Mouse (Mus musculus) hindbrain, embryonic 12.5 days (tissue): ENCODE results near the gene Sorcs2. TPM values are rescaled to one million over a fixed set of nuclear protein-coding genes. Genes with fewer than 3 reads are reported as not detected.

ENCODE experiments used
- ATAC-seq: fragments of 200-750 bp; cut with Nextera tagmentation; 2 replicates; pipeline ENCODE4 v1.8.0; 2017; ENCODE audit warnings: moderate TSS enrichment; ENCODE audit not compliant: low FRiP score
- H3K27ac ChIP-seq: fragments of 300-500 bp; sonication (generic); 2 replicates; pipeline ENCODE4 v1.5.1; 2016; ENCODE audit warnings: mild to moderate bottlenecking
- H3K27me3 ChIP-seq: fragments of 300-500 bp; sonication (generic); 2 replicates; pipeline ENCODE4 v1.6.1; 2016; ENCODE audit warnings: mild to moderate bottlenecking
- H3K36me3 ChIP-seq: fragments of 300-500 bp; sonication (generic); 2 replicates; pipeline ENCODE4 v1.6.1; 2016; ENCODE audit warnings: mild to moderate bottlenecking
- H3K4me1 ChIP-seq: fragments of 300-500 bp; sonication (generic); 2 replicates; pipeline ENCODE4 v1.6.1; 2016
- H3K4me2 ChIP-seq: fragments of 300-500 bp; sonication (generic); replicated peaks from 2 replicates; pipeline ENCODE4 v1.6.1; 2016; ENCODE audit warnings: mild to moderate bottlenecking
- H3K4me3 ChIP-seq: fragments of 300-500 bp; sonication (generic); 2 replicates; pipeline ENCODE4 v1.5.1; 2016; ENCODE audit warnings: mild to moderate bottlenecking
- H3K9ac ChIP-seq: fragments of 300-500 bp; sonication (generic); 2 replicates; pipeline ENCODE4 v1.6.1; 2016; ENCODE audit warnings: mild to moderate bottlenecking, moderate library complexity
- H3K9me3 ChIP-seq: fragments of 300-500 bp; sonication (generic); replicated peaks from 2 replicates; pipeline ENCODE4 v1.6.1; 2016; ENCODE audit warnings: mild to moderate bottlenecking
- WGBS: fragments of 180-500 bp; shearing (Covaris S2); methylation state at CpG from one replicate; pipeline ENCODE4 v1.1.7; 2016; 5-methylcytosine and 5-hydroxymethylcytosine counted together
- polyA plus RNA-seq: library from polyadenylated mRNA; unstranded; fragments of >200 nt; fragmentation: Nextera tagmentation; extraction: Ambion mirVana; gene quantifications from 2 replicates; pipeline ENCODE4 v1.2.1, GENCODE M21; 2016

Sorcs2 gene
- polyA plus RNA-seq, 1 experiment from 2014 or later = 17.5 TPM

- no peak overlapping the region for H3K4me2 ChIP-seq
- WGBS = 41% methylated on average over 23 of the region's 23 CpGs
- H3K9ac ChIP-seq = no peak overlapping the region
Measured at GRCm38 (mm10) chr5:36228405-36229370, 169.3 kb downstream of the Sorcs2 start.

GRCm38 (mm10) chr5:36226296-36226695 lies 171.6 kb downstream of the Sorcs2 start:
- H3K4me1 ChIP-seq = peaks cover 69% of the 10 kb centered on the region
- H3K36me3 ChIP-seq = no peaks in the 10 kb centered on the region
- H3K9ac ChIP-seq = no peak overlapping the region
- H3K27ac ChIP-seq = no peak overlapping the region
- no peak overlapping the region for H3K4me2 ChIP-seq
- ATAC-seq = no peak
- H3K4me3 ChIP-seq = no peak overlapping the region
- H3K27me3 ChIP-seq = peaks cover 3% of the 10 kb centered on the region; the same call in 1 of the 2 replicates
- H3K9me3 ChIP-seq = no peaks in the 10 kb centered on the region
- 71% methylated on average over 11 of the region's 11 CpGs for WGBS

More at GRCm38 (mm10) chr5:36228405-36229370, 169.3 kb downstream of the Sorcs2 start:
- 0 out of 2 replicates have a peak overlapping the region, but pooled peaks have one; percentile 18 for H3K27ac ChIP-seq
- no peaks in the 10 kb centered on the region for H3K36me3 ChIP-seq
- ATAC-seq = no peak
- no peaks in the 10 kb centered on the region for H3K9me3 ChIP-seq
- H3K27me3 ChIP-seq = peaks cover 3% of the 10 kb centered on the region; the same call in 1 of the 2 replicates
- no peak overlapping the region for H3K4me3 ChIP-seq
- peaks cover 62% of the 10 kb centered on the region for H3K4me1 ChIP-seq

GRCm38 (mm10) chr5:36225855-36226254 lies 172.1 kb downstream of the Sorcs2 start:
- H3K9me3 ChIP-seq = no peaks in the 10 kb centered on the region
- no peak overlapping the region for H3K4me3 ChIP-seq
- no peak overlapping the region for H3K4me2 ChIP-seq
- no peaks in the 10 kb centered on the region for H3K36me3 ChIP-seq
- 0 out of 2 replicates have a peak overlapping the region, but pooled peaks have one; percentile 7 for H3K27ac ChIP-seq
- ATAC-seq = no peak
- peaks cover 3% of the 10 kb centered on the region; the same call in 1 of the 2 replicates for H3K27me3 ChIP-seq
- H3K4me1 ChIP-seq = peaks cover 69% of the 10 kb centered on the region
- 61% methylated on average over 7 of the region's 7 CpGs for WGBS
- no peak overlapping the region for H3K9ac ChIP-seq

GRCm38 (mm10) chr5:36223787-36224186 lies 174.2 kb downstream of the Sorcs2 start:
- WGBS = 63% methylated on average over 6 of the region's 6 CpGs
- no peaks in the 10 kb centered on the region for H3K36me3 ChIP-seq
- H3K9me3 ChIP-seq = no peaks in the 10 kb centered on the region
- H3K27ac ChIP-seq = no peak overlapping the region
- H3K4me2 ChIP-seq = no peak overlapping the region
- peaks cover 54% of the 10 kb centered on the region for H3K4me1 ChIP-seq
- H3K27me3 ChIP-seq = peaks cover 3% of the 10 kb centered on the region; the same call in 1 of the 2 replicates
- H3K4me3 ChIP-seq = no peak overlapping the region
- H3K9ac ChIP-seq = no peak overlapping the region
- 0 out of 2 replicates have a peak, but pooled peaks have one; percentile 14 for ATAC-seq

- Histone ChIP-seq H3K4me3 (no peak overlapping the region), H3K36me3 (no peaks in the 10 kb centered on the region), H3K4me1 (peaks cover 28% of the 10 kb centered on the region), H3K9ac (no peak overlapping the region), H3K27me3 (peaks cover 3% of the 10 kb centered on the region; the same call in 1 of the 2 replicates), H3K9me3 (0 out of 2 replicates have a peak, but pooled peaks cover 6% of the 10 kb centered on the region), H3K4me2 (no peak overlapping the region), H3K27ac (no peak overlapping the region)
- 55% methylated on average over 6 of the region's 6 CpGs for WGBS
- ATAC-seq = no peak
Measured at GRCm38 (mm10) chr5:36220626-36221025, 177.3 kb downstream of the Sorcs2 start.

DNA sequence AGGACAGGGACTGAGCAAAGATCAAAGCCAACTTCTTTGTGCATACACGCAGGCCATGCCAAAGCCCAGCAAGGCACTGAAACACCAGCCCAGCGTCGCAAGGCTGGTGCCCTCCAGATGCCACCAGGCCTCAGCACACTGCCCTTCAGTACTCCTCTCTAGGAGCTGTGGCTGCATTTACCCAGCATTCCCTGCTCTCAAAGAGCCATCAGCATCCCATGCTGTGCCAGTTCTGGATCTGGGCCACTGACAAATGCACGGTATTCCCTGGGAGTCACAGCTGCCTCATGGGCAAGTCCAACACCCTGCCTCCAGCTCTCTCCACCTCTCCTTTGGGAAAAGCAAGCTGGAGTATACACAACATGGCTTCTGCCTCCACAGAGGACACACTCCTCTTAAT lies 177.8 kb downstream of the Sorcs2 start:
- WGBS = 73% methylated on average over 4 of the region's 4 CpGs
- peaks cover 23% of the 10 kb centered on the region for H3K4me1 ChIP-seq
- H3K27ac ChIP-seq = no peak overlapping the region

GRCm38 (mm10) chr5:36213310-36213709 lies 184.6 kb downstream of the Sorcs2 start:
- Histone ChIP-seq H3K27me3 (no peaks in the 10 kb centered on the region), H3K4me3 (no peak overlapping the region), H3K27ac (no peak overlapping the region), H3K9me3 (peaks cover 13% of the 10 kb centered on the region), H3K4me2 (no peak overlapping the region), H3K36me3 (no peaks in the 10 kb centered on the region), H3K9ac (no peak overlapping the region), H3K4me1 (peaks cover 6% of the 10 kb centered on the region; the same call in 1 of the 2 replicates)
- no peak for ATAC-seq
- WGBS = 88% methylated on average over 10 of the region's 10 CpGs

More for the DNA sequence above, 177.8 kb downstream of the Sorcs2 start:
- no peak overlapping the region for H3K9ac ChIP-seq
- no peak overlapping the region for H3K4me2 ChIP-seq
- peaks cover under 1% of the 10 kb centered on the region; the same call in 1 of the 2 replicates for H3K27me3 ChIP-seq
- no peaks in the 10 kb centered on the region for H3K36me3 ChIP-seq
- no peak overlapping the region for H3K4me3 ChIP-seq
- ATAC-seq = no peak
- H3K9me3 ChIP-seq = 0 out of 2 replicates have a peak, but pooled peaks cover 6% of the 10 kb centered on the region

DNA sequence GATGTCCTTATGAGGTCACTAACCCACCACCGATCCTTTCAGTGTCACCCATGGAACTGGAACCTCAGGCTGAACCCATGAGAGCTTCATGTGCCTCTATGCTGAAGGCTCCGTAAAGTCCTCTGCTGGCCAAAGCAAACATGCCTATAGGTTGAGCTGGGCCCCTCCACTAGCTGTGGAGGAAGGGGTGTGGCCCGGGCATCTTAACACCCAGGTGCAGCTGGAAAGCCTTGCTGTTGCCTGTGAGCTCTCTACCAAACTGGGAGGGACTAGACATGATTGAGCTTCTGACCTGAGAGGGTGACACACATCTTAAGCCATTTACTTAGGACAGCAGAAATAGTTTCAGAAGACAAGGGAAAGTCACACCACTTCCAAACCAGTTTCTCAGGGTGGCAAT lies 189.1 kb downstream of the Sorcs2 start:
- 96% methylated on average over 3 of the region's 3 CpGs for WGBS

GRCm38 (mm10) chr5:36205397-36205796 lies 192.5 kb downstream of the Sorcs2 start:
- no peak for ATAC-seq
- WGBS = 88% methylated on average over 11 of the region's 11 CpGs
- Histone ChIP-seq H3K9me3 (no peaks in the 10 kb centered on the region), H3K4me3 (no peak overlapping the region), H3K9ac (no peak overlapping the region), H3K36me3 (no peaks in the 10 kb centered on the region), H3K27ac (no peak overlapping the region), H3K27me3 (no peaks in the 10 kb centered on the region), H3K4me2 (no peak overlapping the region), H3K4me1 (0 out of 2 replicates have a peak, but pooled peaks cover 9% of the 10 kb centered on the region)

More for the DNA sequence above, 189.1 kb downstream of the Sorcs2 start:
- Histone ChIP-seq H3K27ac (no peak overlapping the region), H3K9ac (no peak overlapping the region), H3K4me2 (no peak overlapping the region), H3K36me3 (no peaks in the 10 kb centered on the region), H3K9me3 (no peaks in the 10 kb centered on the region), H3K4me3 (no peak overlapping the region), H3K27me3 (no peaks in the 10 kb centered on the region), H3K4me1 (peaks cover 9% of the 10 kb centered on the region; the same call in 1 of the 2 replicates)
- ATAC-seq = no peak

- no peak within 1 kb of the TSS for H3K4me2 ChIP-seq
- no peak within 1 kb of the TSS for H3K27ac ChIP-seq
- H3K9ac ChIP-seq = no peak within 1 kb of the TSS
- no peak within 1 kb of the TSS for H3K4me3 ChIP-seq
- H3K27me3 ChIP-seq = no peaks in the 10 kb centered on the region
- 0 out of 2 replicates have a peak, but pooled peaks cover 9% of the 10 kb centered on the region for H3K4me1 ChIP-seq
- H3K9me3 ChIP-seq = no peaks in the 10 kb centered on the region
- ATAC-seq = no peak
- H3K36me3 ChIP-seq = no peaks in the 10 kb centered on the region
- 92% methylated on average over 10 of the region's 10 CpGs for WGBS
Measured at GRCm38 (mm10) chr5:36203916-36204315, 194.0 kb downstream of the Sorcs2 start, which contains the start of gene Psapl1. TSS of gene Psapl1 (plus strand) at chr5:36204021.

- no peak for ATAC-seq
- Histone ChIP-seq H3K4me2 (no peak overlapping the region), H3K9me3 (no peaks in the 10 kb centered on the region), H3K4me3 (no peak overlapping the region), H3K4me1 (0 out of 2 replicates have a peak, but pooled peaks cover 9% of the 10 kb centered on the region), H3K27ac (no peak overlapping the region), H3K9ac (no peak overlapping the region), H3K27me3 (no peaks in the 10 kb centered on the region), H3K36me3 (no peaks in the 10 kb centered on the region)
- 88% methylated on average over 5 of the region's 5 CpGs for WGBS
Measured at GRCm38 (mm10) chr5:36203421-36203820, 194.5 kb downstream of the Sorcs2 start.

GRCm38 (mm10) chr5:36202781-36203180 lies 195.2 kb downstream of the Sorcs2 start:
- Histone ChIP-seq H3K27me3 (no peaks in the 10 kb centered on the region), H3K27ac (no peak overlapping the region), H3K36me3 (no peaks in the 10 kb centered on the region), H3K4me1 (0 out of 2 replicates have a peak, but pooled peaks cover 9% of the 10 kb centered on the region), H3K9me3 (no peaks in the 10 kb centered on the region), H3K4me3 (no peak overlapping the region), H3K4me2 (no peak overlapping the region), H3K9ac (no peak overlapping the region)
- ATAC-seq = no peak
- 80% methylated on average over 5 of the region's 5 CpGs for WGBS
